Mouse (Mus musculus) brain, embryonic 14.5 days (tissue): ENCODE results near the gene Optn.

Source experiments
- CTCF ChIP-seq: fragments of 200-500 bp; IDR thresholded peaks from 2 replicates; pipeline ENCODE4 v1.5.1; 2012; ENCODE audit warnings: inconsistent platforms, mild to moderate bottlenecking, moderate library complexity, borderline replicate concordance; ENCODE audit not compliant: insufficient read depth, insufficient read length; ENCODE audit errors: extremely low read depth
- POLR2A ChIP-seq: fragments of 200-500 bp; IDR thresholded peaks from 2 replicates; pipeline ENCODE4 v1.6.1; 2012; ENCODE audit warnings: mild to moderate bottlenecking, inconsistent platforms, borderline replicate concordance; ENCODE audit not compliant: poor library complexity, insufficient read depth, insufficient read length, severe bottlenecking; ENCODE audit errors: extremely low read depth

- TF ChIP-seq CTCF = no peak
- TF ChIP-seq POLR2A = no peak
Observed at GRCm38 (mm10) chr2:5044321-5044720, 19.5 kb downstream of the Optn start.
